Mouse (Mus musculus) testis, adult 2 months (tissue): ENCODE data around the gene Wif1. TPM values are rescaled to one million over a fixed set of nuclear protein-coding genes. Genes with fewer than 3 reads are reported as not detected.

Source experiments
- H3K27ac ChIP-seq: fragments of 200-500 bp; 2 replicates; pipeline ENCODE4 v1.5.1; 2012; ENCODE audit warnings: low read depth, low read length; ENCODE audit not compliant: control insufficient read depth, insufficient read depth
- H3K27me3 ChIP-seq: fragments of 200-500 bp; 2 replicates; pipeline ENCODE4 v1.6.1; 2012; ENCODE audit warnings: mild to moderate bottlenecking, low read length, moderate library complexity; ENCODE audit not compliant: control insufficient read depth, insufficient read depth
- H3K36me3 ChIP-seq: fragments of 200-500 bp; 2 replicates; pipeline ENCODE4 v1.6.1; 2012; ENCODE audit warnings: mild to moderate bottlenecking, low read length; ENCODE audit not compliant: control insufficient read depth, insufficient read depth
- H3K4me1 ChIP-seq: fragments of 200-500 bp; 2 replicates; pipeline ENCODE4 v1.6.1; 2012; ENCODE audit warnings: low read length; ENCODE audit not compliant: control insufficient read depth, insufficient read depth
- H3K4me3 ChIP-seq: fragments of 200-500 bp; 2 replicates; pipeline ENCODE4 v1.5.1; 2012; ENCODE audit warnings: low read depth, mild to moderate bottlenecking, low read length, moderate library complexity, mixed read lengths; ENCODE audit not compliant: control insufficient read depth
- CTCF ChIP-seq: fragments of 200-500 bp; IDR thresholded peaks from 2 replicates; pipeline ENCODE4 v1.5.1; 2012; ENCODE audit warnings: low read depth, mild to moderate bottlenecking, inconsistent platforms, low read length, moderate library complexity; ENCODE audit not compliant: control insufficient read depth, insufficient read depth, insufficient replicate concordance
- POLR2A ChIP-seq: fragments of 200-500 bp; IDR thresholded peaks from 2 replicates; pipeline ENCODE4 v1.6.1; 2012; ENCODE audit warnings: low read depth, mild to moderate bottlenecking, inconsistent platforms, low read length, moderate library complexity; ENCODE audit not compliant: control insufficient read depth
- polyA plus RNA-seq: library from polyadenylated mRNA; depleted of rRNA; stranded (reverse); fragments of >200 nt; gene quantifications from 2 replicates; pipeline ENCODE4 v1.2.3, GENCODE M21; 2012; rRNA removed

Wif1 gene
- polyA plus RNA-seq, 1 experiment: 0.23 TPM

GRCm38 (mm10) chr10:121099658-121100057 is 65.9 kb downstream of the Wif1 start:
- Histone ChIP-seq H3K27me3 (no peaks in the 10 kb centered on the region), H3K4me1 (no peaks in the 10 kb centered on the region), H3K4me3 (no peak overlapping the region), H3K36me3 (no peaks in the 10 kb centered on the region), H3K27ac (no peak overlapping the region)
- TF ChIP-seq POLR2A (no peak), CTCF (no peak)

GRCm38 (mm10) chr10:121116115-121116514 is 82.4 kb downstream of the Wif1 start:
- Histone ChIP-seq H3K4me1 (no peaks in the 10 kb centered on the region), H3K36me3 (no peaks in the 10 kb centered on the region), H3K27me3 (no peaks in the 10 kb centered on the region), H3K27ac (no peak overlapping the region), H3K4me3 (no peak overlapping the region)
- TF ChIP-seq CTCF (no peak), POLR2A (no peak)

GRCm38 (mm10) chr10:121116636-121117035 is 82.9 kb downstream of the Wif1 start:
- Histone ChIP-seq H3K36me3 (no peaks in the 10 kb centered on the region), H3K4me3 (no peak overlapping the region), H3K27ac (no peak overlapping the region), H3K4me1 (no peaks in the 10 kb centered on the region), H3K27me3 (no peaks in the 10 kb centered on the region)
- TF ChIP-seq POLR2A (no peak), CTCF (no peak)

GRCm38 (mm10) chr10:121120751-121121150 is 87.0 kb downstream of the Wif1 start:
- Histone ChIP-seq H3K4me3 (no peak overlapping the region), H3K4me1 (no peaks in the 10 kb centered on the region), H3K27me3 (no peaks in the 10 kb centered on the region), H3K27ac (no peak overlapping the region), H3K36me3 (no peaks in the 10 kb centered on the region)
- TF ChIP-seq POLR2A (no peak), CTCF (no peak)

GRCm38 (mm10) chr10:121124481-121124880 is 90.7 kb downstream of the Wif1 start:
- Histone ChIP-seq H3K4me3 (peak overlapping the region; percentile 74), H3K27ac (no peak overlapping the region), H3K4me1 (no peaks in the 10 kb centered on the region; the same call in 1 of the 2 replicates), H3K36me3 (no peaks in the 10 kb centered on the region), H3K27me3 (no peaks in the 10 kb centered on the region)
- TF ChIP-seq CTCF (peak; percentile 83; the same call in 1 of the 2 replicates), POLR2A (peak; percentile 16; the same call in 1 of the 2 replicates)

- Histone ChIP-seq H3K4me3 (no peak overlapping the region), H3K27ac (no peak overlapping the region), H3K36me3 (no peaks in the 10 kb centered on the region), H3K4me1 (no peaks in the 10 kb centered on the region; the same call in 1 of the 2 replicates), H3K27me3 (no peaks in the 10 kb centered on the region)
- TF ChIP-seq CTCF (no peak), POLR2A (no peak)
Measured at GRCm38 (mm10) chr10:121129000-121129925, 95.5 kb downstream of the Wif1 start.

Other genes starting within 250 kb of the Wif1 start
- 30.6 and 35.1 TPM in 2 replicates for gene Msrb3, start 134.9 kb upstream of the Wif1 start, polyA plus RNA-seq
- gene Lemd3, start 54.6 kb upstream of the Wif1 start, polyA plus RNA-seq: 6.0 and 6.6 TPM in 2 replicates